Mouse (Mus musculus) T-helper 2 cell (primary cell): ENCODE measurements around the gene Wbp1l.

Source experiments
- in situ Hi-C: fragments of 300-600 bp; cut with MboI, MseI; formaldehyde crosslinking; loops from one replicate; pipeline ENCODE4 v1.15.1; 2025; ENCODE audit warnings: high pct_unique_total_duplicates

Wbp1l gene

DNA sequence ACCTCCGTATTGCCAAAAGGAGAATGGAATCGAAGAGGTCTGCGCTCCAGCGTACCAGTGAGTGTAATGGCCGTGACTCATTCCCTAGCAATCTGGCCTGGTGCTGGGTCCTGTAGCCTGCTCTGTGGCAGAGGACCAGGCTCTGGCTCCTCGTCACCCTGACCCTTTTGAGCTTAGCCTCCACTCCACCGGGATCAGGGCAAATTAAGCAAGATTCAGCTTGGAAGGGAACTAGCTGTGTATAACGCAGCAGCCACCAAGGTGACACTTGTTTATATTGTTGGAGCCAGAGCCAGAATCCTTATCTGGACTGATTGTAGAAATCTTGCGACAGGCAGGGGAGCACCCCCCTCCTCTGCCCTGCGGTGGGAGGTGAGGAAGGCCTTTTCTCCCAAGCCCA is 29.5 kb downstream of the Wbp1l start:
- in situ Hi-C loops: no loop called here

DNA sequence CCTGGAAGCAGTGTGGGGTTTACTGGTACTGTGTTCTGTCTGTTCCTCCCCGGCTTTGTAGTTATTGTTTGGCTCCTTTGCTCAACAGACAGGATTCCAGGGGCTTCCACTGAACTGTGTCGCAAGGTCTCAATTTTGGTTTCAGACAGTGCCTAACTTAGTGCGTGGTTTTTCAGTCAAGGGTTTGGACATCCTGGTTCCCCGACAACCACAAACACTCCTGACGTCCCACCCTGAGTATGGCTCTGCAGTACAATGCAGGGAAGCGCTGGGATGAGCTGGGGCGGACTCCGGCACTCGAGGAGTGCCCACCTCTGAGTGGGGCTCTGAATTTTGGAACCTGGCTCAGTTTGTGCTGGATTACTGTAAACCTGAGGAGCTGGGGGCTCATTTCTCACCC is 30.9 kb downstream of the Wbp1l start:
- in situ Hi-C loops: no loop called here

DNA sequence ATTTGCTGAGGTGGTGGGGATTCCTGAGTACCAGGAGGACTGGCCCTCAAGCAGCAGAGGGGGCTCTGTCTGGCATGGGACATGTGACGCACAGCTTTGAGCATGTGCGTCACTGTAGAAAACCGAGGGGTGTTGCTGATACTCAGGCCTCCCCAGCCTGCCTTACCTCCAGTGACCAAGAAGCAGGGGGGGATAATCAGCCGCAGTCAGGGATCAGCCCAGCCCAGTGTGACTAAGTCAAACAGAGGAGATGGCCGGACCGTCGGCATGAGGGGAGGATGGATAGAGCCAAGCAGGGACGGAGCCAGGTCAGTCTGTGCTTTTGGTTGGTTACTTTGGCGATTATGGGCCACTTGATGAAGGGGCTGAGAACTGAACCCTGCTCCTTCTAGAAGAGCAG is 32.8 kb downstream of the Wbp1l start:
- in situ Hi-C loops: no loop called here

DNA sequence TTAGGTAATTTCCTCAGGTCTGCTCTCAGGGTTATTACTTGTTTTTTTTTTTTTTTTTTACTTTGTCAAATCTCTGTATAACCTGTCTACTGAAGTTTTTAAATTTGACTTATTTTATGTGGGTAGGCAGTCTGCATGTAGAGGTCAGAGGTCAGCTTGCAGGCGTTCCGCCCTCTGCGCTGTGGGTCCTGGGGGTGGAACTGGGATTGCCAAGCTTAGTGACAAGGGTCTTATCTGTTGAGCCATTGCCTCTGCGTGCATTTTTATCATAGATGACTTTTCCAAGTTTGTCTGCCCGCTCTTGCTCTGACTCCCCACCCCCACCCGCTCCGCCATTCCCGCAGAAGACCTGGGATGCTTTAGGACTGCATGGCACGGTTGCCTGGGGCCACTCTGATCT is 36.9 kb downstream of the Wbp1l start:
- in situ Hi-C loops: no loop called here

GRCm38 (mm10) chr19:46637598-46637997 is 38.7 kb downstream of the Wbp1l start:
- in situ Hi-C loops: no loop called here

DNA sequence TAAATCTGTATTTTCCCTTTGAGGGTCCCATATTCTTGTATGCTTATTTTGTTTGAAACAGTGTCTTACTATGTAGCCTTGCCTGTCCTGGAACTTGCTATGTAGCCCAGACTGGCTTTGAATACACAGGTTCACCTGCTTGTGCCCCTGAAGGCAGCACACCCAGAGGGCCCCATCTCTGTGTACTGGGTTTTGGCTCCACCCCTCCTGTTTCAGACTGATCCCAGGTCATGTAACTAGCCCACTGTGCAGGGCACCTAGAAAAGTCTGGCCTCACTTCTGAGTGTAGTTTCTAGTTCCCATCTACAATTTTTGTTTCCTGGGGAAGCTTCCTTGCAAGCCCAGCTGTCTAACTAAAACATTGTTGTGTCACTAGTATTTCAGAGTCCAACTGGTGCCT is 40.2 kb downstream of the Wbp1l start:
- in situ Hi-C loops: no loop called here

GRCm38 (mm10) chr19:46639496-46639895 is 40.6 kb downstream of the Wbp1l start:
- in situ Hi-C loops: no loop called here

- in situ Hi-C loops: no loop called here
These were observed 41.9 kb downstream of the Wbp1l start for GRCm38 (mm10) chr19:46640780-46641179.

DNA sequence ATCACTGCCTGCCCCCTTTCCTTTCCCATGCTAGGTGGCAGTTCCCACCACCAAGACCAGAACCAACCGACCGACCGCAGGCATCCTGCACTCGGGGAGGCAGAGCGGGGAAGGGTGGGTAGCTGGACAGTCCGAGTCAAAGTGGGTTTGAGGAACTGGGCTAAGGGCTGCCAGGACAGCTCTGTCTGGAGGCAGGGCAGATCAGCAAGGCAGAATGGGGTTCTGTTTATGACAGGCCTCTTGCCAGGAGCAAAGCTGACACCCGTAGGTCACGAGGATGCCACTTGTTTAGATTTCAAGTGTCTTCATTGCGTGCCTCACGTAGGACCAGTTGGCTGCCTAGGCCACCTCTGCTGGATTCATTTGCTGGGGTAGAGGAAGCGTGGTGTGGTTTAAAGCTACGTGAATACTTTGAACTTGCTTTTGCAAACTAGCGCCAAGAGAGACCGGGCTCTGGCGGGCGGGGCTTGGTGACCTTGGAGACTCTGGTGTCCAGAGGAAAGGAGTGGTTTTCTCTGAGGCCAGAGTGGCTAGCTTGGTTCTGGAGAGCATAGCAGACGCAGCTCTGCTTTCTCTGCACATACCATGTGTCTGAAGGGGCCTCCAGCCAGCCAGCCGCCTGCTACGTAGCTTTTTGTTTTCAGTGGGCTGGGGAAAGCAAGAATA is 42.7 kb downstream of the Wbp1l start:
- in situ Hi-C loops: no loop called here

DNA sequence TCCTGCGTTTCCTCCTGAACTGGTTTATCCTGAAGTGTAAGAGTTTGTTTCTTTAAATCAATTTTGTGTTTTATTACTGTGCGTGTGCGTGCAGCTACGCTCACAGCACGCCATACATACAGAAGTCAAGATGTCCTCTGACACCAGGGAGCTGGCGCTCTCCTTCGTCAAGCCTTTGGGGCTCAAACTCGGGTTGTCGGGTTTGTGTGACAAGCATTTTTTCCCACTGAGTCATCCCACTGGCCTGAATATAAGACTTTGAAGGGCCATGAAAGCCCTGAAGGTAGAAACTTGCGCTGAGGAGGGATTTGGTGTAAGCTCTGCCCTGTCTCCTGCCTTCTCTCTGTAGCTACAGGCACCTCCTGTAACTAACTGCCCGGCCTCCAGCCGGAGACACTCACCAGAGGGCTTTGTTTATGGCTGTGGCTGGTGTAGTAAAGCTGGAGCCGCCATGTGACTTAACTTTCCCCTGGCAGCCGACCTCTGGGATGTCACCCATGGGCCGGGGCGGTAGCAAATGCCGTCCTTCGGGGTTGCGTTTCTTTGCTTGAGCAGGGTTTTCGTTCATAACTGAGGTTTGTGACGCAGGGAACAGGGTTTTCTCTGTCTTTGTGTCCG is 43.4 kb downstream of the Wbp1l start:
- in situ Hi-C loops: no loop called here

DNA sequence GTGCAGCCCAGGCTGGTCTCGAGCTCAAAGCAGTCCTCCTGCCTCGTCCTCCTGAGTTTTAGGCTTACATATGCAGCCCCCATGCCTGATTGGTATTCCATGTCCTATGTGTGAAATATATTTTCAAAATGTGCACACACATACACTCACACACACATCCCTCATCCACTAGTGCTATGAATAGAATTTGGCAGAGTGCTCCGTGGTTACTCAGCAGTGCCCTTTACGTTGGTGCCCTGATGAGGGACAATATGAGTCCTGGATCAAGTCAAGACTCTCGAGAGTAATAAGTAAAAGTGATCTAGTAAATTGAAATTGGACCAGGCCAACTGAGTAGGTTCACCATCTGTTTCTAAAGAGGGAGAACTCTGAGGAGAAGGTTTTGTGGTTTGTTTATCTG is 44.4 kb downstream of the Wbp1l start:
- in situ Hi-C loops: no loop called here

DNA sequence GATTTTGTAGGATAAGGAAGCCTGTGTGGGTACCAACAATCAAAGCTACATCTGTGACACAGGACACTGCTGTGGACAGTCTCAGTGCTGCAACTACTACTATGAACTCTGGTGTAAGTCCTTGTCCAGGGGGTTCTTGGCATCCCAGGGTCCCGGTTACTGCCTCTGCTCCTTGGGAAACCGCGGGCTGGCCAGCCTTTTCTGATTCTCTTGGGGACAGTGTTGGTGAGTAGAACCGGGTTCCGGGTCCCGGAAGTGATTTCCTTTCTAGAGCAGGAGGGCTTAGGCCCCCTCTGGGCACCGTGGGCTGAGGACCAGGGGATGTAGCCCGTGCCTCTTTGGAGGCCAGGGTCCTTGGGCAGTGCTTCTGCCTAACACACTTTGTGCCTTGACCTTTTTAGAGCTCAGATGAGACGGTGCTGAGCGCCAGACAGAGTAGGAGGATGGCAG is 45.5 kb downstream of the Wbp1l start:
- in situ Hi-C loops: no loop called here

DNA sequence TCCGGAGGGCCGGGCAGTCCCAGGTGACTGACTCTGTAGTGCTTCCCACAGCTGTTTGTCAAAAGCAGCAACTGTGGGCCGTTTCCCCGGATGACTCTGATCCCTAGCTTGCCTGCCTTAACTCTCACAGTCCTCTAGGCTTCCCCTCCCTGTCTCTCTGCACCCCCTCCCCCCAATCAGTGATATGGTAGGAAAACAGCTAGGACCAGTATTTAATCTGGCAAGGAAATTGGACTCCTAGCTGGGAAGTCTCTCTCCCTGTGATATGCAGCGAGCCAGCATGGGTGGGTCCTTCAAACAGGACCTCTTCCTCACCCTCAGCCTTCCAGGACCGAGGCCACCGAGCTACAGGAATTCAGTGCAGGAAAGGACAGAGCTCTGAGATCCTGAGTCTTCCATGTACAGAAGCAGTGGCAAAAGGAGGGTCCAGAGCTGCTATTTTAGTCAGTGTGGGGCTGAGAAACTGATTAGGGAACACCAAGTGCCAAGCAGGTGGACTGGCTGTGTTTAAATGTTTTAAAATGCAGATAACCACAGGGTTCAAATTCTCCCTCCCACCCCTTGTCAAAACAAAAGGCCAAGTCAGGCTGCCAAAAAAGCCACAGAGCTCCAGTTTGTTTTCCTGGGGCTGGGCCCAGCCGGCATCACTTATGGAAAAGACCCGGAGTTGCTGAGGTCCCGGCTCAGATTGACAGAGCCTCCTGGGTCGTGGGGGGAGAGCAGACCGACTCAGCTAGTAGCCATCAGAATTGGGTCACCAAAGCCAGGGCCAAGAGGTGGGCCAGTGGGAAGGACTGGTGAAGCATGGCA is 46.1 kb downstream of the Wbp1l start:
- in situ Hi-C loops: no loop called here

- in situ Hi-C loops: no loop called here
These were observed 47.2 kb downstream of the Wbp1l start for GRCm38 (mm10) chr19:46646041-46646481.

- in situ Hi-C loops: no loop called here
These were observed 48.4 kb downstream of the Wbp1l start for GRCm38 (mm10) chr19:46647254-46647653.

DNA sequence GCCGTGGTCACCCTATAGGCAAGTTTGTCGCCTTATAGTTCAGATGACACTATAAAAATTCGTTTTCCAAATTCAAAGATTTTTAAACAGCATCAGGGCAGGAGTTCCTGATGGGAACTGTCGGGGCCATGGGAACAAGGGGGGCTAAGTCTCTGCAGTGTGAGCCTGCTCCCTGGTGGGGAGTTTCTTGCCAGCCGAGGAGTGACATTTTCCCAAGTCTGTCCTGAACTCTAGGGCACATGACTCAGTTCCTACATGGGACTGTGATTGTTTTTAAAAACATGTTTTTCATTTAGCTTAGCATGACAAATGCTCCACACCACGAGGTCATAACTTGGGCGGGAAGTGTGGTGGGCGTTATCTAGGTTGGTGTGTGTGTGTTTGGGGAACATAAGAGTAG is 49.0 kb downstream of the Wbp1l start:
- in situ Hi-C loops: no loop called here

GRCm38 (mm10) chr19:46648565-46648964 is 49.7 kb downstream of the Wbp1l start:
- in situ Hi-C loops: no loop called here

GRCm38 (mm10) chr19:46653188-46653587 is 54.3 kb downstream of the Wbp1l start:
- in situ Hi-C loops: no loop called here

- in situ Hi-C loops: no loop called here
These were observed 54.8 kb downstream of the Wbp1l start for GRCm38 (mm10) chr19:46653616-46654235.

DNA sequence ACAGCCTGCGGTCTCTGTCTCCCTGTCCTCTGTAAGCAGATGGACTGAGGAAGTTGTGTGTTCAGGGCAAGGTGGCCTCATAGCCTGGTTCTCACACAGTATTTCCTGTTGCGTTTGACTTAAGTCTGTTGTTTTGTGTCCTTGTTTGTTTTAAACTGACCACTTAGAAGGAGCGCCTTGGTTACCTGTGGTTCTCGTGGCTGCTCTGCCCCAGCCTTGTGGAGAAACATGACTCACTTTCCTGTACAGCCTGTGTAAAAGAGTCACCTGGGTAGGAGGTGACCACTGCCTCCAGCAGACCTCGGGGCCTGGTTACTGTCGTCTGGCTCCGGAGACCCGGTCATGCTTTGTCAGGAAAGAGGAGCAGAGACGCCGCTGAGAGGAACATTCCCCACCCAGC is 56.7 kb downstream of the Wbp1l start:
- in situ Hi-C loops: no loop called here

DNA sequence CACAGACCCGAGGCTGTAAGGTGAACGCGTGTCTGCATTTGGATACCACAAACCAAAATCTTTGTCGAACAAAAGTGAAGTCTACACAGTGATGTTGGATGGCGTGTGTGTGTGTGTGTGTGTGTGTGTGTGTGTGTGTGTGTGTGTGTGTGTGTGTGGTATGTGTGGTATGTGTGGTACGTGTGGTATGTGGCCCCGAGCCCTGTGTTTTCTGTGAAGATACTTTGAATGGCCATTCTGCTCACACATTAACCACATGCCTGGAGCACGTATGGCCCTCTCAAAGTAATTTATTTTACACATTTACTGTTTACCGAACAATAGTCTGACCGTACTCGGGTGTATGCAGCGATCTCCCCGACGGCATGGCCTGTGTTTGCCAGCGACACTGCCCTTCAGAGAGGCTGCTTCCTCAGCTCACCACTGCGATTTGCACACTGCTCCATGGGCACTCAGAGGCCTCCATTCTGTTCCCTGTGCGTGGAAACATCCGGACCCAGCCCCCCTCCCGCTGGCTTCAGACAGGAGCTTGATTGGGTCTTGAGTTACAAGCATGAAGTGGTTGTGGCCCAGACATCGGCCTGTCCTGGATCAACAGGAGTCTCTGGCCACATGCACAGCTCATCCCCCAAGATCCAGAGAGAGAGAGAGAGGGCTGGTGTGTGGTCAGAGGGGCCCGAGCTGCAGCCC is 57.4 kb downstream of the Wbp1l start:
- in situ Hi-C loops: no loop called here
